Mouse (Mus musculus): ENCODE results near the gene Tuba4a.
"Not testable (repeated sequence)": the region's sequence is repeated elsewhere in the genome, so short reads cannot be mapped to it uniquely, and the experiment has no call there.

Gene Tuba4a

DNA sequence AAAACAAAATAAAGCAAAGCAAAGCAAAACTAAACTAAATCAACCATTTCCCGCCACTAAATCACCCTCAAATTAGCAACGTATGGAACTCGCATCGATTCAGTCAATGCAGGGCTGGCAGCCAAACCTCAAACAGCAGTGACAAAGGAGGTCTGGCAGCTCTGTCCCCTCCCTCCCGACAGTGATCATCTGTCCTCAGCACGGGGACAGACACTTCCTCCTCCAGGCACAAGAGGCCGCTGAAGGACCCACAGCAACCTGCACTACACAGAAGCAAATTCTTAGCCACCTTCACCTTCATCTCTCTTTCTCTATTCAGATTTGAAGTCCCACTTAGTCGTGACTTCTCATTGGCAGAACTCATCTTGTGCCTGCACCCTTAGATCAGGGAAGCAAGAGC is 14.9 kb upstream of the Tuba4a start:
- DNase-seq: peak; percentile 74

GRCm38 (mm10) chr1:75232489-75232888 is 12.8 kb upstream of the Tuba4a start:
- DNase-seq: not testable (repeated sequence)

DNA sequence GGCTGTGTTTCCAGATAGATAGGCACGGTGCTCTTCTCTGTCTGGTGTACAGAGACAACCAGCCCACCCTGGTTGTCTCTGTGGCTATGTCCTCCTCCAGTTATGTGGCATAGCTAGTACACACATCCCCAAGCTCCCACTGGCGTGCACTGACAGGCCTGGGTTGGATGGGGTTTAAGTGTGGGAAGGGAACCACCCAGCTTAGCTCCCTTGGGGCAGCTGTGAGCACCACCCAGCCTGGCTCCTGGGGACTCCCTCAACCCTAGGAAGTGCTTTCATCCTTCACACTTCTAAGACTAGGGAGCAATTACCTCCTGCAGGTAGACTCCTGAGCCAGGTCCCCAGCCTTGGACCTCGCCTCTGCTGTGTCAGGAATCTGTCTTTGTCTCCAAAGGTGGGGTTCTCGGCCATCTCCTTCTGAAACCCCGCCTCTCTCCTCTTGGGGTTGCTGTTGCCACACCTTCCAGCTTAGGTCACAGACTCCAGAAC is 12.0 kb upstream of the Tuba4a start, which contains the start of gene A630095N17Rik:
A630095N17Rik (minus strand) TSS at position 439 of the 489 bp plus-strand sequence.
- no peak for DNase-seq

DNA sequence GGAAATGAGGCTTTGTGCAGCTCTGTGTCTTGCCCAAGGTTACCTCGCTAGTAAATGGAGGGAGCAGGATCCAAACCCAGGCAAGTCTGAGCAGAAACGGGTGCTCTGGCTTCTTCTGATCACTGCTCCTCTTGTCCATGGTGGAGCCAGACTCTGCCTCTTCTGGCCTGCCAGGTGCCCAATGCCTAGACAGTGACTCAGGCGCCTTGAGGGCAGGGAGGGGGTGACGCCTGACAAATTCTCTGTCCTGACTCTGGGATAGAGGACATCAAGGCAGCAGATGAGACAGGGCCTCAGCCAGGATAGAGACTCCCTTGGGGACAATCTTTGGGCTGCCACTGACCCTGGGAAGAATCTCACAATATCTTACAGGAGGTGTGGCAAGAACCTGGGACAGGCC is 11.6 kb upstream of the Tuba4a start:
- no peak for DNase-seq

- no peak for DNase-seq
Observed at GRCm38 (mm10) chr1:75230335-75230994, 10.8 kb upstream of the Tuba4a start.

DNA sequence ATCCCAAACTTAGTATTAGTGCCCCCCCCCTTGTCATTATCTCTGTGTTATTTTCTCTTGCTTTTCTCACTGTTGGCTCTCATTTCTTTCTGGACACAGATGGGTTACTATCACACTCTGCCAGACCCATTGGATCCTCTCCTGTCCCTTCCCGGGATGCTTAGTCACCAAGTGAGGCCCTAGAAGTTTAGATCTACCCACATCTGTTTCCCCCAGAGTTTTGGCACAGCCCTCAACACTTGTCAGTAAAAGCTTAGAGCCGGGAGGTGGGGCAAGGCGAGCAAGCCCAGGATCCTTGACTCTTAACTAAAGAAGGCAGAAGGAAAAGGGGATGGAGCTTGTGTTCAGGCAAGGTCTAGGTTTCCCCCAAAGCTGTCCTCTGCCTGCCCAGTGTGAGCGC is 9.5 kb upstream of the Tuba4a start:
- no peak for DNase-seq

DNA sequence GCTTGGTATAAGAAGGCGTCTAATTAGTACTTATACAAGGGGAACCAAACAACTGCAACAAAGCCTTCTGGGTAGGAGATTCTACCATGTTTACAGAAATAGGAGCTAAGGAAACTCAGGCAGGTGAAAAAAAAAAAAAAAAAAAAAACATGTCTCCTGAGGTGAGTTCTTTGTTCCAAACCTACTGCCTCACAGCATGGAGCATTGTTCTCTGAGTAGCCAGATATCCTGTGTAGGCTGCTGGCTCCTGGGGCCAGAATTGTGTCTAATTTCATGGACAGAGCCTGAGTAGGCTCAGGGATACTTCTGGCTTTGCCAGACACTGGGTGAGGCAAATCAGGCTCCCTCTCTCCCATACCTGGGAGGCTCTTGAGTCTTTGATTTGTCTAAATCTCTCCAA is 8.0 kb upstream of the Tuba4a start:
- DNase-seq: no peak

DNA sequence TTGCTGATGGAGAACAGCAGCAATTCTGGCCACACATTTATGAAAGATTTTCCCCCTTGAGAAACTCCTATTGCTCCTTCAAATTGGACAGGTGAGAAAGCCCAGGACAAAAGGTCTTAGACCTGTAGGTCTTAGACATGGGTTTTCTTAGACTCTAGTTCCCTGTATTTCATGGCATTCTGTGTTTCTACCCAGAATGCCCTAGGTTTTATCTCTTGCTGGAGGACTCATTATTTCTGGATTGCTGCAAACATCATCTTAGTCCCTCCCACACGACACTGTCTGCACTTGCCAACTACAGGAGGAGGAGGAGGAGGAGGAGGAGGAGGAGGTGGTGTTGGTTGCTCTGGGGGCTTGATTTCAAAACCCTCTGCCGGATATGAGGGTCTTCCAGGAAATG is 6.5 kb upstream of the Tuba4a start:
- DNase-seq: no peak

GRCm38 (mm10) chr1:75225473-75225872 is 5.8 kb upstream of the Tuba4a start:
- no peak for DNase-seq

- DNase-seq: no peak
Observed at GRCm38 (mm10) chr1:75223532-75223931, 3.9 kb upstream of the Tuba4a start.

DNA sequence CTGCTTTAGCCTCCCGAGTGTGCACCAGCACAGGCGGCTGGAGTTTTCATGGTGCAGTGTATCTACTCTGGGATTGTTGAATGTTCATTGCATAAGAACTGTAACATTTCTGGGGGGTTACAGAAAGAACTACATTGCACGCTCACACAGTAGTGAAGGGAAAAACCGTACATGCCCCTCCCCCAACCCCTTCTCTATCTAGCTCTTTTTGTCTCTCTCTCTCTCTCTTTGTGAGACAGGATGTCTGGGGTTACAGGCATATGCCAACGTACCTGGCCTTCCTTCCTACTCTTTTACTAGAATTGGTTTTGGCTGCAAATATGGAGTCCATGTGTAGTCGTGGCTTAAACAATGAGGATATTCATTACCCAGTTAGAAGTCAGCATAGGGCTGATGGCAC is 3.3 kb upstream of the Tuba4a start:
- DNase-seq: no peak

DNA sequence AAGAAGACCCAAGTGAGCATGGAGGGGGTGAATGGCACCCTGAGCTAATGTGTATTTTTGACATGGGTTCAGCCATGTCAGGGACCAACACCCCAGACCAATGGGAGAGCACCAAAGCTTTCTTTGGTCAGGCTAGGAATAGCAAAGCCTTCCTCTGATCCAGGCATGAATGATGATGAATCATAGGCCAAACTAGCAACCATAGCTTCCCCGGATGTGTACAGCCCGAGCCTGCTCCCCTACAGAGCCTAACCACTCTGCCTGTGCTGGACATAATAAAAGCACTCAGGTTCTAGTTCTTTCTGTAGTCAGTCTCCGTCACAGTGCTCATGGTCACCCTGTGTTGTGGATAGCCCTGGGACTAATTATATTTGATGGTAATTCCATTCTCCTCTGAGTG is 1.9 kb upstream of the Tuba4a start:
- no peak for DNase-seq

- peak; percentile 97 for DNase-seq
Observed at GRCm38 (mm10) chr1:75219078-75219477, 587 bp downstream of the Tuba4a start.

DNA sequence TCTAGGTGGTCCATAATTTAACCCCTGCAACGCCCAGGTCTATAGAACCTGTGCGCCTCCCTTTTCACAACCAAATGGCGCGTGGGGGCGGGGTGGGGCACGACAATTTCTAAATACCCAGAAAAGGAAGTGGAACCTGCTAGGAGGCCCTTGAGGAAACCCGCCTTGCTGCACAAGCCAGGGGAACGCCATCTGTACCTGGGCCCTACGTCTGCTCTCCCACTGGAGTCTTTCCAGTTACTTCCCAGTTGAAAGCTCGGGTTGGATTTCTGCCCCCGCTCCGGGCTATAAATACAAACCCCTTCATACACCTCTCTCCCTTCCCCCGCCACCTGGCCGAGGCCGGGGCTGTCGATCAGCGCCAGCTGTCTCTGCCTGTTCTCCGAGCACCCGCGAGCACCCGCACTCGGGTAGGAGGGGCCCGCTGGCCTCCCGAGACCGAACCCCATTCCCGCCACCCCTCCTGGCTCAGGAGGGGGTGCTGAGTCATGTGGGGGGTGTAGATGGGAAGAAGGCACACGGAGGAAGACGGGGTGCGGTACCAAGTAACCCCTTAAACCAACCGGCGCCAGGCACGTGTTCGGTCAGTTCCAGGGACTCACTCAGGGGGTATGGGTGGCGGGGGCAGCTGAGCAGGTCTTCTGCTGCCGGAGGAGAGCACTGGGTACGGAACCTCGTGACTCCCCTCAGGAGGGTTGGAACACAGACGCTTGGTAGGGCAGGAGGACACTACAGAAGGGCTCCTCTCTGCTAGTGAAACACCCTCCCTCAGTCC is 1.3 kb downstream of the Tuba4a start:
- peak; percentile 62 for DNase-seq

GRCm38 (mm10) chr1:75217893-75218226 is 1.8 kb downstream of the Tuba4a start:
- DNase-seq: no peak

- peak; percentile 57 for DNase-seq
Observed at GRCm38 (mm10) chr1:75216797-75217585, 2.7 kb downstream of the Tuba4a start.

- no peak for DNase-seq
Observed at GRCm38 (mm10) chr1:75215785-75216184, 3.9 kb downstream of the Tuba4a start.

DNA sequence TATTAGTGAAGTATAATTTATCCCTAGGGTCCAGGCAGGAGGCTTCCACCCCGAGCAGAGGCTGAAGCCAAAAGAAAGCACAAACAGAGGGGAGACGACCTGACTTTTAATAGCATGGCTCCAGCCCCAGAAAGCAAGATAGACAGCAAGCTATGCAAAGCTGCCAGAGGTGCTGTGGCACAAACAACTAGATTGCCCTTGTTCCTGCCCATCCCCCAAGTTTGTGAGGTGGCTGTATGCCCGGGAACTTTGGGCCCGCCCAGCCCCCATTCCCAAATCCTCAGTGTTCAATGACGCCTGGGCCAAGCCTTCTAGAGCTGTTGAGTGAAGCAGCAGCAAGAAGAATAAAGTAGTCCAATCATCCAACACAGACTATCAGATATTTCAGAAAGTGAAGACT is 4.8 kb downstream of the Tuba4a start:
- DNase-seq: peak; percentile 84

GRCm38 (mm10) chr1:75214442-75214841 is 5.2 kb downstream of the Tuba4a start:
- DNase-seq: peak; percentile 86

- DNase-seq: no peak
Observed at GRCm38 (mm10) chr1:75213096-75213495, 6.6 kb downstream of the Tuba4a start.

GRCm38 (mm10) chr1:75212542-75212941 is 7.1 kb downstream of the Tuba4a start:
- DNase-seq: no peak

DNA sequence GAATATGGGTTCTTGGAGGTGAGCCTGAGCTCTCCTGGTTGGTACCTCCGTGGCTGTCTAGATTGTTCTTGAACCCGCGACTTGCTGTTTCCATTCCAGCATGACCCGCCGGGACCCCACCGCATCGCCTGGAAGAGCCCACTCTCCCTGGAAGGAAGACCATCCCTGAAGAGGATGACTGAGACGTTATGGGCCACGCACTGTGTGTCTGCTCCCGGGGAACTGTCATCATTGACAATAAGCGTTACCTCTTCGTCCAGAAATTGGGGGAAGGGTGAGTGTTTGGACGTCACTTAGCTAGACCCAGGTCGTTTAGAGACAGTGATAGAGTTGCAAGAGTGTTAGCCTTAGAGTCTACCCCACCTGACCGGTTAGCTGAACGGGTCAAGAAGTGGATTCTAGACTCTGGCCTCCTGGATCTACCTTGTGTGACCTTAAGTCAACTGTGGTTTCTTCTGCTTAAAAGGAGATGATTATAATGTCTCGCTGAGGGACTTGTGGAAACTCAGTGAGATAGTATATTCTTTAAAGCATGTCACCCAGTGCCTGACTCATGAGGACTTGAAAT is 8.4 kb downstream of the Tuba4a start:
- no peak for DNase-seq
